17 mouse cellular contexts compared by ENCODE assay signal in the genomic region with DNA sequence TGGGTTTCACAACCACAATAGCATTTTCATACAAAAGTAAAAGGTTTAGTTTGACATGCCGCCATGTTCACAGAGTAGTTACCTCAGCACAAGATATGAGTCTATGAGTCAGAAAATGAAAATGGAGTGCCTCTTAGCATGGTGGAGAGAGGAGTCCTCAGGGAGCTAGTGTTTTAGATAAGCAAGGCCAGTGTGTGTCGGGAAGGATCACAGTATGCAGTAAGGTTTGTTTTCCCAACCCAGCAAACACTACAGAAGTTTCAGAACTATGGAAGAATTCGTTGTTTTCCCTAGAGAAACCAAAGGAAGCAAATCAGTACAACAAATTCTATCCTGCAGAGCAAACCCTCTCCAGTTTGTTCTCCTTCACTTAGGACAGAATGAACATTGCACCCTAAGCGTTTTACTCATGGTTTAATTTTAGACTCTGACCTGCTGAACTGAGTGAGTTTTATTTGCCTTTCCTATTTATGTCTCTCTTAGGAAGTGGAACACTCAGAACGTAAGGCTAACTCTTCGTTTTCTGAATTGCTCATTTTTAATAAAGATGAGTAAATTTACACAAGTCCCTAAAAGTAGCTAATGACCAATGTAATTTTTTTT. TPM values are rescaled to one million over a fixed set of nuclear protein-coding genes. Genes with fewer than 3 reads are reported as not detected.
A peak's percentile ranks its signal among the peaks of the same experiment; 100 is the strongest.
DNase-seq lines count a peak whose midpoint lies in the region; ATAC-seq lines count a peak whose summit lies in the region.
"Had no signal": no experiment of that assay in that cellular context is flagged by ENCODE, and none has a peak within 500 bp of the region (broad histone marks: within the 10 kb centered on the region; RNA-seq: fewer than 3 reads in every experiment).

No protein-coding gene starts in this region.

- peak overlapping the region; percentile 77 for H3K27ac ChIP-seq in heart, embryonic 13.5 days (replicated peaks)
- peak overlapping the region; percentile 36; the same call in 1 of the 2 replicates for H3K27ac ChIP-seq in liver, embryonic 13.5 days
- H3K27ac ChIP-seq: embryonic facial prominence, embryonic 10.5 days; stomach, embryonic 15.5 days had no signal

- no peaks in the 10 kb centered on the region for H3K9me3 ChIP-seq in heart, embryonic 13.5 days
- no peaks in the 10 kb centered on the region for H3K9me3 ChIP-seq in liver, embryonic 13.5 days (replicated peaks)
- H3K9me3 ChIP-seq: embryonic facial prominence, embryonic 10.5 days; stomach, embryonic 15.5 days had no signal

- H3K4me1 ChIP-seq in heart, embryonic 13.5 days, result peaks cover 29% of the 10 kb centered on the region
- H3K4me1 ChIP-seq in liver, embryonic 13.5 days (replicated peaks), result peaks cover 27% of the 10 kb centered on the region
- H3K4me1 ChIP-seq: embryonic facial prominence, embryonic 10.5 days; stomach, embryonic 15.5 days had no signal

- ATAC-seq in heart, embryonic 13.5 days (ENCODE audit: extremely low read depth, insufficient number of reproducible peaks, low FRiP score, low TSS enrichment), result no peak
- ATAC-seq in liver, embryonic 13.5 days (ENCODE audit: low read depth), result no peak
- ATAC-seq: hindbrain, embryonic 16.5 days; Patski had no signal

- no peak overlapping the region for H3K4me2 ChIP-seq in heart, embryonic 13.5 days
- 0 out of 2 replicates have a peak overlapping the region, but pooled peaks have one; percentile 0 for H3K4me2 ChIP-seq in liver, embryonic 13.5 days
- H3K4me2 ChIP-seq: stomach, embryonic 15.5 days had no signal

- WGBS in heart, embryonic 13.5 days, result 36% methylated on average over 6 of the region's 6 CpGs
- 66% methylated on average over 6 of the region's 6 CpGs for WGBS in liver, embryonic 13.5 days (ENCODE audit: insufficient replicate concordance)

- H3K4me3 ChIP-seq in heart, embryonic 13.5 days, result no peak overlapping the region
- no peak overlapping the region for H3K4me3 ChIP-seq in liver, embryonic 13.5 days (replicated peaks)
- H3K4me3 ChIP-seq: embryonic facial prominence, embryonic 10.5 days; stomach, embryonic 15.5 days had no signal

- H3K36me3 ChIP-seq in heart, embryonic 13.5 days, result no peaks in the 10 kb centered on the region
- H3K36me3 ChIP-seq in liver, embryonic 13.5 days, result no peaks in the 10 kb centered on the region
- H3K36me3 ChIP-seq: embryonic facial prominence, embryonic 10.5 days; stomach, embryonic 15.5 days had no signal

- peak; percentile 73 for DNase-seq in kidney, adult 9 months
- DNase-seq in kidney, postnatal 10 days, result no peak
- DNase-seq in NIH3T3 (ENCODE audit: low read depth), result peak; percentile 52
- DNase-seq in liver, embryonic 13.5 days, result no peak
- DNase-seq in c-Kit-positive CD71-positive TER-119-positive erythroid progenitor cells, embryonic 14.5 days (ENCODE audit: low spot score), result no peak
- DNase-seq in retina, embryonic 14.5 days (ENCODE audit: low spot score), result no peak
- DNase-seq in thymus, postnatal 4 days, result no peak
- DNase-seq: adrenal gland, adult 8-10 months; cerebellum, adult 9-10 months; gastrocnemius, postnatal 25 days; lung, postnatal 4 days; right cerebral cortex, postnatal 14 days had no signal

- H3K9ac ChIP-seq in heart, embryonic 13.5 days, result no peak overlapping the region
- no peak overlapping the region for H3K9ac ChIP-seq in liver, embryonic 13.5 days
- H3K9ac ChIP-seq: stomach, embryonic 15.5 days had no signal

- H3K27me3 ChIP-seq in heart, embryonic 13.5 days (replicated peaks), result no peaks in the 10 kb centered on the region
- H3K27me3 ChIP-seq in liver, embryonic 13.5 days, result no peaks in the 10 kb centered on the region
- H3K27me3 ChIP-seq: Patski; stomach, embryonic 15.5 days had no signal

RNA-seq across cellular contexts. Expression of a gene that starts 1.8 kb away (rescaled TPM):
- 4.2 and 4.7 TPM in 2 replicates for polyA plus RNA-seq in heart, embryonic 13.5 days (2015; fragmentation: Nextera tagmentation; extraction: Ambion mirVana)
- 1.2 and 1.9 TPM in 2 replicates for polyA plus RNA-seq in liver, embryonic 13.5 days (2015; fragmentation: Nextera tagmentation; extraction: Ambion mirVana)

RNA-seq across cellular contexts. Expression of a gene that starts 34.0 kb away (rescaled TPM):
- 131 and 149 TPM in 2 replicates for polyA plus RNA-seq in heart, embryonic 13.5 days (2015; fragmentation: Nextera tagmentation; extraction: Ambion mirVana)
- polyA plus RNA-seq in liver, embryonic 13.5 days (2015; fragmentation: Nextera tagmentation; extraction: Ambion mirVana), result 51.5 and 58.1 TPM in 2 replicates

RNA-seq across cellular contexts. Expression of a gene that starts 57.4 kb away (rescaled TPM):
- 20.4 and 21.9 TPM in 2 replicates for polyA plus RNA-seq in heart, embryonic 13.5 days (2015; fragmentation: Nextera tagmentation; extraction: Ambion mirVana)
- 9.8 and 10.8 TPM in 2 replicates for polyA plus RNA-seq in liver, embryonic 13.5 days (2015; fragmentation: Nextera tagmentation; extraction: Ambion mirVana)

RNA-seq across cellular contexts. Expression of a gene that starts 57.5 kb away (rescaled TPM):
- polyA plus RNA-seq in heart, embryonic 13.5 days (2015; fragmentation: Nextera tagmentation; extraction: Ambion mirVana), result 0.07 and 0.13 TPM in 2 replicates
- 0.13 and 0.22 TPM in 2 replicates for polyA plus RNA-seq in liver, embryonic 13.5 days (2015; fragmentation: Nextera tagmentation; extraction: Ambion mirVana)

Comparison
In these comparisons a context has a peak if more than half of its experiments do, and no peak if none do; other contexts are left out.
1. DNase-seq: peak in kidney, adult 9 months (single experiment) and NIH3T3 (single experiment); none in kidney, postnatal 10 days (single experiment), liver, embryonic 13.5 days (single experiment), c-Kit-positive CD71-positive TER-119-positive erythroid progenitor cells, embryonic 14.5 days (single experiment), retina, embryonic 14.5 days (single experiment) and thymus, postnatal 4 days (single experiment).